15 mouse cellular contexts compared by ENCODE assay signal in the genomic region with DNA sequence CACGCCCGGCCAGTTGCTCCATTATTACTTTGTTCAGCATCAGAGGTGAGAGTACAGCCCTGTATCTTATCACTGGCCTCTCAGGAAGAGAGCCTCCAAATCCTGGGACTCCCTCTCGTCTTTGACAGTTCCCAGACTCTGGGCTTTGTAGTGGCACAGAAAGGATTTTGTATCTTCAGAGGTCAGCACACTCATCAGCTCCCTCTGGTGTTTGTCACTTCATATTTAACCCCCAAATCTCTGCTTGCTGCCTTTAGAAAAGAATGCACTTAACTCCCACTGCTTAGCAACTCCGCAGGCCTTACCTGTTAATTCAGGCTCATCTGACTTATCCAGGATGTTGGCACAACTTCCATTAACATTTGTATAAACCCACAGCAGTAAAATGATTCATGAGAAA. TPM values are rescaled to one million over a fixed set of nuclear protein-coding genes. Genes with fewer than 3 reads are reported as not detected.
A peak's percentile ranks its signal among the peaks of the same experiment; 100 is the strongest.
DNase-seq lines count a peak whose midpoint lies in the region; ATAC-seq and TF ChIP-seq lines count a peak whose summit lies in the region.
"Had no signal": no experiment of that assay in that cellular context is flagged by ENCODE, and none has a peak within 500 bp of the region (broad histone marks: within the 10 kb centered on the region; RNA-seq: fewer than 3 reads in every experiment).

No protein-coding gene starts in this region.

- no peaks in the 10 kb centered on the region for H3K9me3 ChIP-seq in forebrain, embryonic 14.5 days (replicated peaks; ENCODE audit: control insufficient read depth, low read length)
- no peaks in the 10 kb centered on the region for H3K9me3 ChIP-seq in forebrain, embryonic 15.5 days
- no peaks in the 10 kb centered on the region for H3K9me3 ChIP-seq in E14TG2a.4 (ENCODE audit: low read length)
- no peaks in the 10 kb centered on the region for H3K9me3 ChIP-seq in neural tube, embryonic 15.5 days (replicated peaks)
- H3K9me3 ChIP-seq: forebrain, embryonic 10.5 days; intestine, embryonic 15.5 days; neural tube, embryonic 12.5 days had no signal

- peaks cover 74% of the 10 kb centered on the region for H3K36me3 ChIP-seq in forebrain, embryonic 14.5 days (ENCODE audit: control insufficient read depth, insufficient read depth, low read length)
- peaks cover 61% of the 10 kb centered on the region for H3K36me3 ChIP-seq in forebrain, embryonic 15.5 days
- H3K36me3 ChIP-seq in E14TG2a.4 (ENCODE audit: insufficient read depth, low read length), result peaks cover 70% of the 10 kb centered on the region
- peaks cover 65% of the 10 kb centered on the region for H3K36me3 ChIP-seq in neural tube, embryonic 15.5 days

- H3K4me3 ChIP-seq in forebrain, embryonic 14.5 days (ENCODE audit: low read depth, low read length), result no peak overlapping the region
- H3K4me3 ChIP-seq in forebrain, embryonic 15.5 days, result no peak overlapping the region
- H3K4me3 ChIP-seq in left cerebral cortex, adult 2 months, result no peak overlapping the region
- H3K4me3 ChIP-seq in E14TG2a.4 (replicated peaks; ENCODE audit: low read length), result no peak overlapping the region
- no peak overlapping the region for H3K4me3 ChIP-seq in neural tube, embryonic 15.5 days (replicated peaks)
- H3K4me3 ChIP-seq: forebrain, embryonic 10.5 days; intestine, embryonic 15.5 days; neural tube, embryonic 12.5 days had no signal

- DNase-seq in forebrain, embryonic 14.5 days (ENCODE audit: low spot score), result peak; percentile 14
- DNase-seq in left cerebral cortex, adult 2 months (ENCODE audit: extremely low spot score in 1 of 2, low spot score in 2 of 2), result no peak
- no peak for DNase-seq in left cerebral cortex, postnatal 25 days (ENCODE audit: low spot score in 2 of 2)
- peak; percentile 13 for DNase-seq in fat pad, adult 2 months (ENCODE audit: extremely low read depth, low read depth, low spot score)
- no peak for DNase-seq in MN1 (ENCODE audit: low spot score)
- DNase-seq: cerebellum, postnatal 10 days; gastrocnemius, postnatal 36 days; left cerebral cortex, postnatal 4 days; lung, adult 2 months had no signal

- H3K4me1 ChIP-seq in forebrain, embryonic 14.5 days (ENCODE audit: control insufficient read depth, insufficient read depth, low read length), result no peaks in the 10 kb centered on the region
- H3K4me1 ChIP-seq in forebrain, embryonic 15.5 days, result no peaks in the 10 kb centered on the region
- H3K4me1 ChIP-seq in E14TG2a.4 (replicated peaks; ENCODE audit: low read depth, low read length), result peaks cover 4% of the 10 kb centered on the region
- H3K4me1 ChIP-seq in neural tube, embryonic 15.5 days, result no peaks in the 10 kb centered on the region
- H3K4me1 ChIP-seq: forebrain, embryonic 10.5 days; intestine, embryonic 15.5 days; neural tube, embryonic 12.5 days had no signal

- no peak overlapping the region for H3K27ac ChIP-seq in forebrain, embryonic 14.5 days (ENCODE audit: low read depth, low read length)
- no peak overlapping the region for H3K27ac ChIP-seq in forebrain, embryonic 15.5 days (replicated peaks)
- no peak overlapping the region for H3K27ac ChIP-seq in left cerebral cortex, adult 2 months
- no peak overlapping the region for H3K27ac ChIP-seq in neural tube, embryonic 15.5 days (replicated peaks)
- H3K27ac ChIP-seq: forebrain, embryonic 10.5 days; intestine, embryonic 15.5 days; neural tube, embryonic 12.5 days had no signal

- no peak overlapping the region for H3K4me2 ChIP-seq in forebrain, embryonic 14.5 days (ENCODE audit: low read length)
- no peak overlapping the region for H3K4me2 ChIP-seq in forebrain, embryonic 15.5 days (replicated peaks)
- no peak overlapping the region for H3K4me2 ChIP-seq in neural tube, embryonic 15.5 days
- H3K4me2 ChIP-seq: intestine, embryonic 15.5 days; neural tube, embryonic 12.5 days had no signal

- no peak overlapping the region for H3K9ac ChIP-seq in forebrain, embryonic 14.5 days (ENCODE audit: low read length)
- H3K9ac ChIP-seq in forebrain, embryonic 15.5 days (replicated peaks), result no peak overlapping the region
- H3K9ac ChIP-seq in neural tube, embryonic 15.5 days (replicated peaks), result no peak overlapping the region
- H3K9ac ChIP-seq: intestine, embryonic 15.5 days; neural tube, embryonic 12.5 days had no signal

- WGBS in forebrain, embryonic 14.5 days, result 65% methylated on average over 4 of the region's 4 CpGs
- 74% methylated on average over 4 of the region's 4 CpGs for WGBS in forebrain, embryonic 15.5 days
- WGBS in neural tube, embryonic 15.5 days, result 71% methylated on average over 4 of the region's 4 CpGs

- ATAC-seq in forebrain, embryonic 14.5 days, result no peak
- no peak for ATAC-seq in forebrain, embryonic 15.5 days (replicated peaks)
- no peak for ATAC-seq in neural tube, embryonic 15.5 days (ENCODE audit: low FRiP score)
- ATAC-seq: intestine, embryonic 15.5 days had no signal

- intact Hi-C loops in left cerebral cortex, adult 2 months (cut with DNase I), result no loop called here
- intact Hi-C loops in left cerebral cortex, postnatal 25 days (cut with DNase I), result no loop called here

- no peaks in the 10 kb centered on the region for H3K27me3 ChIP-seq in forebrain, embryonic 14.5 days (replicated peaks; ENCODE audit: control insufficient read depth, insufficient read depth, low read length)
- no peaks in the 10 kb centered on the region for H3K27me3 ChIP-seq in forebrain, embryonic 15.5 days
- no peaks in the 10 kb centered on the region for H3K27me3 ChIP-seq in E14TG2a.4 (ENCODE audit: insufficient read depth, low read length)
- H3K27me3 ChIP-seq in neural tube, embryonic 15.5 days (replicated peaks), result no peaks in the 10 kb centered on the region
- H3K27me3 ChIP-seq: intestine, embryonic 15.5 days; neural tube, embryonic 12.5 days had no signal

- peak; percentile 18 for TF ChIP-seq CTCF in left cerebral cortex, adult 2 months (IDR thresholded peaks at IDR 0.05)
- TF ChIP-seq CTCF in E14TG2a.4 (conservative IDR thresholded peaks at IDR 0.05; ENCODE audit: low read length), result peak; percentile 20

RNA-seq across cellular contexts. Expression of a gene that starts 14.3 kb away (rescaled TPM):
- 31.6 and 33.6 TPM in 2 replicates for polyA plus RNA-seq in forebrain, embryonic 14.5 days (2014; fragmentation: Nextera tagmentation; extraction: Ambion mirVana)
- polyA plus RNA-seq in forebrain, embryonic 15.5 days (2015; fragmentation: Nextera tagmentation; extraction: Ambion mirVana), result 28.3 and 30.9 TPM in 2 replicates
- total RNA-seq in left cerebral cortex, adult 2 months (2021), result 10 to 100 TPM; 12.6 to 15.6 TPM
- 10 to 100 TPM; 13.3 to 13.9 TPM for total RNA-seq in left cerebral cortex, postnatal 25 days (2021)
- polyA plus RNA-seq in neural tube, embryonic 15.5 days (2015; fragmentation: Nextera tagmentation; extraction: Ambion mirVana), result 31.4 and 32.6 TPM in 2 replicates

RNA-seq across cellular contexts. Expression of a gene that starts 49.2 kb away (rescaled TPM):
- polyA plus RNA-seq in forebrain, embryonic 14.5 days (2014; fragmentation: Nextera tagmentation; extraction: Ambion mirVana), result 0.18 and 0.32 TPM in 2 replicates
- 0.22 and 0.26 TPM in 2 replicates for polyA plus RNA-seq in forebrain, embryonic 15.5 days (2015; fragmentation: Nextera tagmentation; extraction: Ambion mirVana)
- total RNA-seq in left cerebral cortex, adult 2 months (2021), result under 1 TPM; 0.16 to 0.41 TPM
- under 1 TPM; 0.07 to 0.30 TPM for total RNA-seq in left cerebral cortex, postnatal 25 days (2021)
- 0.37 and 0.78 TPM in 2 replicates for polyA plus RNA-seq in neural tube, embryonic 15.5 days (2015; fragmentation: Nextera tagmentation; extraction: Ambion mirVana)

Comparison
In these comparisons a context has a peak if more than half of its experiments do, and no peak if none do; other contexts are left out.
1. DNase-seq: peak in forebrain, embryonic 14.5 days (single experiment) and fat pad, adult 2 months (single experiment); none in left cerebral cortex, adult 2 months (0 of 2), left cerebral cortex, postnatal 25 days (0 of 2) and MN1 (single experiment).